Mouse (Mus musculus): ENCODE results near the gene Tpd52l1. TPM values are rescaled to one million over a fixed set of nuclear protein-coding genes. Genes with fewer than 3 reads are reported as not detected.
A peak's percentile ranks its signal among the peaks of the same experiment; 100 is the strongest.
"Not testable (repeated sequence)": the region's sequence is repeated elsewhere in the genome, so short reads cannot be mapped to it uniquely, and the experiment has no call there.

Gene Tpd52l1
- total RNA-seq (2021), result 10 to 100 TPM; 32.6 to 41.2 TPM
- long read RNA-seq, partial matches to known transcripts, result 1 of 4 reads
- long read RNA-seq, other reads (novel, unspliced or antisense), result 2 of 4 reads

- DNase-seq (ENCODE audit: low spot score in 2 of 2), result peak; percentile 73 to 91
These were observed at the start of gene Tpd52l1 for GRCm38 (mm10) chr10:31445291-31446124. Gene Tpd52l1 (minus strand): TSS chr10:31445958.

GRCm38 (mm10) chr10:31494296-31494695 lies 48.5 kb upstream of the Tpd52l1 start:
- DNase-seq (ENCODE audit: low spot score in 2 of 2), result no peak

- no peak for DNase-seq (ENCODE audit: low spot score in 2 of 2)
These were observed 21.5 kb upstream of the Tpd52l1 start for GRCm38 (mm10) chr10:31467043-31467898.

- peak in 1 of 2 experiments; percentile 66 for DNase-seq (ENCODE audit: low spot score in 2 of 2)
These were observed 20.2 kb upstream of the Tpd52l1 start for GRCm38 (mm10) chr10:31465840-31466541.

GRCm38 (mm10) chr10:31465424-31465823 lies 19.7 kb upstream of the Tpd52l1 start:
- DNase-seq (ENCODE audit: low spot score in 2 of 2), result no peak

- no peak for DNase-seq (ENCODE audit: low spot score in 2 of 2)
These were observed 17.3 kb upstream of the Tpd52l1 start for GRCm38 (mm10) chr10:31463044-31463443.

GRCm38 (mm10) chr10:31456806-31457205 lies 11.0 kb upstream of the Tpd52l1 start:
- no peak for DNase-seq (ENCODE audit: low spot score in 2 of 2)

GRCm38 (mm10) chr10:31447083-31447482 lies 1.3 kb upstream of the Tpd52l1 start:
- no peak for DNase-seq (ENCODE audit: low spot score in 2 of 2)

GRCm38 (mm10) chr10:31444206-31444605 lies 1.6 kb downstream of the Tpd52l1 start:
- no peak for DNase-seq (ENCODE audit: low spot score in 2 of 2)

- DNase-seq (ENCODE audit: low spot score in 2 of 2), result no peak
These were observed 4.3 kb downstream of the Tpd52l1 start for GRCm38 (mm10) chr10:31441491-31441890.

GRCm38 (mm10) chr10:31436047-31436446 lies 9.7 kb downstream of the Tpd52l1 start:
- DNase-seq (ENCODE audit: low spot score in 2 of 2), result no peak

GRCm38 (mm10) chr10:31417956-31418355 lies 27.8 kb downstream of the Tpd52l1 start:
- no peak for DNase-seq (ENCODE audit: low spot score in 2 of 2)

GRCm38 (mm10) chr10:31392990-31393389 lies 52.8 kb downstream of the Tpd52l1 start:
- DNase-seq (ENCODE audit: low spot score in 2 of 2), result no peak

- DNase-seq (ENCODE audit: low spot score in 2 of 2), result no peak
These were observed 54.9 kb downstream of the Tpd52l1 start for GRCm38 (mm10) chr10:31390777-31391395.

- DNase-seq (ENCODE audit: low spot score in 2 of 2), result not testable (repeated sequence)
These were observed 57.2 kb downstream of the Tpd52l1 start for GRCm38 (mm10) chr10:31388566-31388965.

- DNase-seq (ENCODE audit: low spot score in 2 of 2), result peak in 1 of 2 experiments; percentile 17
These were observed 75.6 kb downstream of the Tpd52l1 start for GRCm38 (mm10) chr10:31370200-31370599.

- DNase-seq (ENCODE audit: low spot score in 2 of 2), result no peak
These were observed 86.0 kb downstream of the Tpd52l1 start for GRCm38 (mm10) chr10:31359749-31360148.

GRCm38 (mm10) chr10:31354886-31355461 lies 90.8 kb downstream of the Tpd52l1 start:
- DNase-seq (ENCODE audit: low spot score in 2 of 2), result no peak

GRCm38 (mm10) chr10:31354141-31354540 lies 91.6 kb downstream of the Tpd52l1 start:
- DNase-seq (ENCODE audit: low spot score in 2 of 2), result no peak

- no peak for DNase-seq (ENCODE audit: low spot score in 2 of 2)
These were observed 92.8 kb downstream of the Tpd52l1 start for GRCm38 (mm10) chr10:31352845-31353427.
